Mouse (Mus musculus) intestine, embryonic 16.5 days (tissue): ENCODE measurements at regions not wholly inside any gene's neighbourhood (a gene's known extent, or its start where the extent isn't known, plus 50 kb on each side); places are given as distances from the start of the nearest gene placed in this dataset.

Experiments used
- ATAC-seq: fragments of 200-750 bp; cut with Nextera tagmentation; 2 replicates; pipeline ENCODE4 v1.8.0; 2017; ENCODE audit warnings: moderate TSS enrichment, moderate library complexity
- H3K27ac ChIP-seq: fragments of 300-500 bp; sonication (generic); 2 replicates; pipeline ENCODE4 v1.5.1; 2014; ENCODE audit warnings: mild to moderate bottlenecking, low read length
- H3K27me3 ChIP-seq: fragments of 300-500 bp; sonication (generic); replicated peaks from 2 replicates; pipeline ENCODE4 v1.6.1; 2014; ENCODE audit warnings: low read length, control low read depth, mixed read lengths; ENCODE audit not compliant: control insufficient read depth, insufficient read depth
- H3K36me3 ChIP-seq: fragments of 300-500 bp; sonication (generic); 2 replicates; pipeline ENCODE4 v1.6.1; 2014; ENCODE audit warnings: low read length, control low read depth; ENCODE audit not compliant: control insufficient read depth, insufficient read depth
- H3K4me1 ChIP-seq: fragments of 300-500 bp; sonication (generic); 2 replicates; pipeline ENCODE4 v1.6.1; 2014; ENCODE audit warnings: low read length, control low read depth, mixed read lengths; ENCODE audit not compliant: control insufficient read depth, insufficient read depth
- H3K4me2 ChIP-seq: fragments of 300-500 bp; sonication (generic); 2 replicates; pipeline ENCODE4 v1.6.1; 2014; ENCODE audit warnings: low read depth, low read length, control low read depth
- H3K4me3 ChIP-seq: fragments of 300-500 bp; sonication (generic); 2 replicates; pipeline ENCODE4 v1.5.1; 2014; ENCODE audit warnings: mild to moderate bottlenecking, low read length
- H3K9ac ChIP-seq: fragments of 300-500 bp; sonication (generic); 2 replicates; pipeline ENCODE4 v1.6.1; 2014; ENCODE audit warnings: low read depth, low read length
- H3K9me3 ChIP-seq: fragments of 300-500 bp; sonication (generic); 2 replicates; pipeline ENCODE4 v1.6.1; 2016; ENCODE audit warnings: low read length, control low read depth; ENCODE audit not compliant: control insufficient read depth
- WGBS: fragments of 180-500 bp; shearing (Covaris S2); extraction: QIAGEN DNeasy Blood & Tissue Kit; methylation state at CpG from one replicate; pipeline ENCODE4 v1.1.7; 2014; 5-methylcytosine and 5-hydroxymethylcytosine counted together

GRCm38 (mm10) chr8:53941144-53941543 lies 136.3 kb upstream of the Vegfc start:
- Histone ChIP-seq H3K36me3 (no peaks in the 10 kb centered on the region), H3K9ac (no peak overlapping the region), H3K9me3 (no peaks in the 10 kb centered on the region), H3K27me3 (no peaks in the 10 kb centered on the region), H3K4me3 (no peak overlapping the region), H3K4me1 (no peaks in the 10 kb centered on the region), H3K4me2 (no peak overlapping the region), H3K27ac (no peak overlapping the region)
- WGBS, result 89% methylated on average over 2 of the region's 2 CpGs
- no peak for ATAC-seq

DNA sequence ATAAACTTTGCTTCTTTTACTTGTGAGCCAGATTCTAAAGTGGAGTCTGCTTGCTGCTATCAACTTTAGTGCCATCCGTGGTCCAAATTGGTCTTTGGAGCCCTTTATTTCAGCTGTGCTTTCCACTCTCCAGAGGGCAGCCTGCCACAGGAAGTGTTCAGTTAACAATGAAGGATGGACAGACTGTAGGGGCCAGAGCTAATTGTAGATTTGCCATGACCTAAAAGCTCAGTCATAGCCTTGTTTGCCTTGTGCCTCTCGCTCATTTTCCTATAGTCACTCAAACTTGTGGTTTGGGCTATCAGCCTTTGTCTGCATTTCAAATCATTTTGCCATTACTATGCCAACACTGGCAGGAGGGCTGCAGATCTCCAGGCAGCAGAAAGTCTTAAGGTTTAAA lies 131.8 kb upstream of the Vegfc start:
- H3K4me1 ChIP-seq, result no peaks in the 10 kb centered on the region
- 77% methylated on average over 2 of the region's 2 CpGs for WGBS
- no peak overlapping the region for H3K4me2 ChIP-seq

DNA sequence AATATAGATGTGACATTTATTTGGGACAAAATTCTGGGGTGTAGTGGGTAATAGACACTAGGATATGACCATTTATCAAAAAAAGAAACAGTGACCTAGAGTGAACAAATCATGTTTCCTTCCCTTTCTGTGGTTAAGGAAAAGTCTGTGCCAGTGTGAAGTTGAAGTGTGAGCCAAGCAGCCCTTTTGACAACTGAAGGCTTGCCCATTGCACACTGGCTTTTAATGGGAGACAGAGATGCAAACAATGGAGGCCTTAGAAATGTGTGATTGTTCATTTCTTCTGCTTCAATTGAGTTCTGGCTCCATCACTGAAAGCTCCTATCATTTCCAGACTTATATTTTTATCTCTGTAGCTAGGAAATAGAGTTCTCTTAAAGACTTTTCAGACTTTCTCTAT lies 130.0 kb upstream of the Vegfc start:
- H3K4me1 ChIP-seq, result no peaks in the 10 kb centered on the region
- H3K27me3 ChIP-seq, result no peaks in the 10 kb centered on the region
- no peaks in the 10 kb centered on the region for H3K9me3 ChIP-seq
- no peak overlapping the region for H3K27ac ChIP-seq
- no peak overlapping the region for H3K4me2 ChIP-seq
- ATAC-seq, result no peak
- H3K4me3 ChIP-seq, result no peak overlapping the region
- no peak overlapping the region for H3K9ac ChIP-seq
- H3K36me3 ChIP-seq, result no peaks in the 10 kb centered on the region

More for the DNA sequence above, 131.8 kb upstream of the Vegfc start:
- no peaks in the 10 kb centered on the region for H3K9me3 ChIP-seq
- H3K27ac ChIP-seq, result no peak overlapping the region
- no peak overlapping the region for H3K4me3 ChIP-seq
- no peaks in the 10 kb centered on the region for H3K36me3 ChIP-seq
- no peaks in the 10 kb centered on the region for H3K27me3 ChIP-seq
- H3K9ac ChIP-seq, result no peak overlapping the region
- ATAC-seq, result no peak

GRCm38 (mm10) chr8:53954476-53955158 lies 122.8 kb upstream of the Vegfc start:
- 49% methylated on average over 4 of the region's 4 CpGs for WGBS
- Histone ChIP-seq H3K4me1 (no peaks in the 10 kb centered on the region), H3K36me3 (no peaks in the 10 kb centered on the region), H3K27ac (peak overlapping the region; percentile 19; the same call in 1 of the 2 replicates), H3K4me2 (no peak overlapping the region), H3K9ac (no peak overlapping the region), H3K4me3 (no peak overlapping the region), H3K9me3 (no peaks in the 10 kb centered on the region), H3K27me3 (no peaks in the 10 kb centered on the region)
- ATAC-seq, result peak; percentile 44

- Histone ChIP-seq H3K9ac (no peak overlapping the region), H3K36me3 (no peaks in the 10 kb centered on the region), H3K9me3 (no peaks in the 10 kb centered on the region), H3K27me3 (no peaks in the 10 kb centered on the region), H3K4me3 (no peak overlapping the region), H3K27ac (no peak overlapping the region), H3K4me1 (no peaks in the 10 kb centered on the region), H3K4me2 (no peak overlapping the region)
- no peak for ATAC-seq
- WGBS, result 65% methylated on average over 2 of the region's 2 CpGs
These were observed 121.3 kb upstream of the Vegfc start for GRCm38 (mm10) chr8:53956148-53956547.

- H3K9me3 ChIP-seq, result no peaks in the 10 kb centered on the region
- H3K9ac ChIP-seq, result no peak overlapping the region
- H3K27ac ChIP-seq, result no peak overlapping the region
- H3K4me2 ChIP-seq, result no peak overlapping the region
- ATAC-seq, result no peak
- no peak overlapping the region for H3K4me3 ChIP-seq
- 65% methylated on average over 1 of the region's 1 CpGs for WGBS
- H3K4me1 ChIP-seq, result no peaks in the 10 kb centered on the region
- no peaks in the 10 kb centered on the region for H3K27me3 ChIP-seq
- H3K36me3 ChIP-seq, result no peaks in the 10 kb centered on the region
These were observed 118.9 kb upstream of the Vegfc start for GRCm38 (mm10) chr8:53958548-53958947.

DNA sequence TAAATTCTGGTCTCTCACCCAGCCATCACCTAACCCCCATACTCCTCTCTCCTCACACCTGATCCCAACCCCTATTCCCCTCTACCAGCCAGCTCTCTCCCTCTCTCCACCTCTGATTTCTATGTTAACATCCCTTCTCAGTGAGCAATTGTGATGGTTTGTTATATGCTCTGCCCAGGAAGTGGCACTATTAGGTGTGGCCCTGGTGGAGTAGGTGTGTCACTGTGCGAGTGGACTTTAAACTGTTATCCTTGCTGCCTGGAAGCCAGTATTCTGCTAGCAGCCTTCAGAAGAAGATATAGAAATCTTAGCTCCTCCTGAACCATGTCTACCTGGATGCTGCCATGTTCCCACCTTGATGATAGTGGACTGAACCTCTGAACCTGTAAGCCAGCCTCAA lies 114.4 kb upstream of the Vegfc start:
- H3K4me2 ChIP-seq, result no peak overlapping the region
- no peak overlapping the region for H3K27ac ChIP-seq
- WGBS, result 82% methylated on average over 1 of the region's 1 CpGs
- no peak overlapping the region for H3K9ac ChIP-seq
- ATAC-seq, result no peak
- H3K4me1 ChIP-seq, result no peaks in the 10 kb centered on the region
- H3K27me3 ChIP-seq, result no peaks in the 10 kb centered on the region
- no peaks in the 10 kb centered on the region for H3K36me3 ChIP-seq
- no peaks in the 10 kb centered on the region for H3K9me3 ChIP-seq
- no peak overlapping the region for H3K4me3 ChIP-seq

DNA sequence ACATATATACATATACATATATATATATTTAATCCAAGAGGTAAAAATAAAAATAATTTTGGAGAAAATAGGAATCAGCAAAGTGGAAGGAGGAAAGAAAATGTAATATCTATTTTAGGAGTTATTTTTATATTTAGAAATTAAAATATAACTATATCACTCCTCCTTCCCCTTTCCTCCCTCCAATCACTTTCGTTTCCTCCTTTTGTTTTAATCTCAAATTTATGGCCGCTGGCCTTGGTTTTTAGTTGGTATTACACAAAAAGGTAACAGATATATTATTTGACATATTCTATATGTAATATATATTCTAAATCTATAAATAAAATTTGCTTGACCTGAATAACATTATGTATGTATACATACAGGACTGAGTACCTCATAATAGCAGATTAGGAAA lies 93.1 kb upstream of the Vegfc start:
- 86% methylated on average over 2 of the region's 2 CpGs for WGBS
- no peaks in the 10 kb centered on the region for H3K4me1 ChIP-seq

DNA sequence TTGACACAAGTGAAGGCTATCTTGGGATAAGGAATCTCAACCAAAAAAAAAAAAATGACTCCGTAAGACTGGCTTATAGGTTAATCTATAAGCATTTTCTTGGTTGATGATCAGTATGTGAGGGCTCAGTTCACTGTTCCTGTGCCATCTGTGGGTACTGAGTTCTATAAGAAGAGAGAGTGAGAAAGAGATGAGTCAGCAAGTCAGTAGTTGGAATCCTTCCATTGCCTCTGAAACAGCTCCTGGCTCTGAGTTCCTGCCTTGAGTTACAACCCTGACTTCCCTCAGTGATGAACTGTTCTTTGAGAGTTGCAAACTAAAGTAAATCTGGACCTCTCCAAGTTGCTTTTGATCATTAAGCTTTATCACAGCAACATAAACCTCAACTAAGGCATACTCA lies 91.7 kb upstream of the Vegfc start:
- no peak for ATAC-seq
- Histone ChIP-seq H3K4me3 (no peak overlapping the region), H3K27me3 (no peaks in the 10 kb centered on the region), H3K9ac (no peak overlapping the region), H3K4me2 (no peak overlapping the region), H3K9me3 (no peaks in the 10 kb centered on the region), H3K36me3 (no peaks in the 10 kb centered on the region), H3K27ac (no peak overlapping the region), H3K4me1 (no peaks in the 10 kb centered on the region)
- WGBS, result 93% methylated on average over 1 of the region's 1 CpGs

More for the DNA sequence above, 93.1 kb upstream of the Vegfc start:
- no peak for ATAC-seq
- no peak overlapping the region for H3K27ac ChIP-seq
- H3K9ac ChIP-seq, result no peak overlapping the region
- no peaks in the 10 kb centered on the region for H3K36me3 ChIP-seq
- no peaks in the 10 kb centered on the region for H3K9me3 ChIP-seq
- H3K27me3 ChIP-seq, result no peaks in the 10 kb centered on the region
- no peak overlapping the region for H3K4me3 ChIP-seq
- no peak overlapping the region for H3K4me2 ChIP-seq

DNA sequence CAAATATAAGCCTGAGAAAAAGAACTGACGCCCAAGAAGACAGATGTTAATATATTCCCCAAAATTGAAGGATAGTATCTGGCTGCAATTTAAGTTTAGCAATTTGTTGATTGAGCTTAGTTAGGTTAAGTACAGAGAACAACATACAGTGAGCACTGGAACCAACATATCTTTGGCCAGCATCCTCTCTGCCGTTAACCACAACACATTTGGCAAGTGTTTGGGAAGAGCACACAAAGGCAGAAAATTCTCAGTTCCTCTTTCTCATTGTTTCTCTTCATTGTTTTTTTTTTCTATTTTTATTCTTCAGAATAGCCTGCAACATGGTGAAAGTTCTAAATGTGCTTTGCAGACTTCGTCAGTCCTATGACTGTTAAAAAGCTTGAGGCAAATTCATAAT lies 83.2 kb upstream of the Vegfc start:
- no peak for ATAC-seq
- H3K9me3 ChIP-seq, result no peaks in the 10 kb centered on the region
- no peak overlapping the region for H3K4me2 ChIP-seq
- no peak overlapping the region for H3K9ac ChIP-seq
- H3K36me3 ChIP-seq, result no peaks in the 10 kb centered on the region
- no peaks in the 10 kb centered on the region for H3K27me3 ChIP-seq
- no peak overlapping the region for H3K4me3 ChIP-seq
- no peaks in the 10 kb centered on the region for H3K4me1 ChIP-seq
- H3K27ac ChIP-seq, result no peak overlapping the region
- 82% methylated on average over 3 of the region's 3 CpGs for WGBS
